Mouse (Mus musculus) olfactory bulb, adult 2 months (tissue): ENCODE measurements around the gene Immt.

ENCODE experiments used
- CTCF ChIP-seq: fragments of 200-500 bp; IDR thresholded peaks from 2 replicates; pipeline ENCODE4 v1.5.1; 2012; ENCODE audit warnings: low read depth, mild to moderate bottlenecking, low read length, moderate library complexity; ENCODE audit not compliant: insufficient read depth
- POLR2A ChIP-seq: fragments of 200-500 bp; IDR thresholded peaks from 2 replicates; pipeline ENCODE4 v1.6.1; 2012; ENCODE audit warnings: mild to moderate bottlenecking, low read depth, low read length, moderate library complexity; ENCODE audit not compliant: insufficient read depth

GRCm38 (mm10) chr6:71840597-71841290 lies 9.6 kb downstream of the Immt start:
- TF ChIP-seq CTCF (no peak), POLR2A (no peak)
